Mouse (Mus musculus): ENCODE results near the gene Gm8298.
"Not testable (repeated sequence)": the region's sequence is repeated elsewhere in the genome, so short reads cannot be mapped to it uniquely, and the experiment has no call there.

Gm8298 gene

DNA sequence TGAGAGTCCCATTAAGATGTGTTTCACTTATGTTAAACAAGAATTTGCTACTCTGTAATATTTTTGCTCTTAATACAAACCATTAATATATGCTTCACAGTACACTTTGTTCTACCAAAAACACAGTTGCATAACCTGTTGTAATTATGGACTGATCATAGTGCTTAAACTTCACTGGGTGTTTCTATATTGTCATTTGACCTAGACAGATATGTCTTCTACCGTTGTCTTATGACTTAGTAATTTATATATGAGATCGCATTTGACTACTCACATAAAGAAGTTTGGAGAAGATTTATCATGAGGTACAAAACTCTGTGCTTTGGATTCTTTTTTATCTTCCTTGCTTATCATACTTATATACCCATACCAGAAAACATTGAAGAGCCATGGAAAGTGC lies at the start of gene Gm8298:
Gene Gm8298 (plus strand): TSS at position 301 of the 400 bp plus-strand sequence.
- no peak for DNase-seq (ENCODE audit: low read depth, low spot score)

DNA sequence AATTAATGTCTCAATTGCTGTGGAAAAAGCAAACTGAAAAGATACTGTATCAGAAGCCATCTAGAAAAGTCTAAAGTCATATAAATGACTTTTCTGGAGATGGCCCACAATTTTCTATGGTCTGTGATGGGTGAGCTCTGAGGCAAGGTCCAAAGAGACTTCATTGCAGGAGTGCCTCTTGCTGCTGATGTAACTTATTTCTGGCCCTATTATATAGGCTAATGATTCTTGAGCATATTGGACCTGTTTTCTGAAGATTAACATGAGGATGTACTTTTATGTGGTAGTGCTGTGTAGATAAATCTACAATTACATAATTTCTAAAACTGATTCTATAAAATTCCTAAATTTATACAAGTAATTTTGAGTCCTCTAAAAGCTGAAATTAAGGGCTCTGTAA lies 47.7 kb upstream of the Gm8298 start:
- DNase-seq (ENCODE audit: low read depth, low spot score) = no peak

DNA sequence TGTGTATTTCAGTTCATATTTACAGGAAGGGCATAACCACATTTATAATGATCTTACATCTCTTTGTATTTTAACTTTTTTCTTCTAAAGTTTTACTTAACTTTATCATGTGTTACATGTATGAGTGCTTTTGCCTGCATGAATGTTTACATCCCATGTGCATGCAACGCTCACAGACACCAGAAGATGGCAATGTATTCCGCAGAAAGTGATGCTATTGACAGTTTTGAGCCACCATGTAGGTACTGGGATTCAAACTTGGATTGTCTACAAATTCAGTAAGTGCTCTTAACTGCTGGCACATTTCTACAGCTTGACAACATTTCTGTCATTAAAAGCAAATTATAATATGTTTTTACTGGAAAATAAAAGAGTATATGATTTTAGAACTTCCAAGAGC lies 9.9 kb downstream of the Gm8298 start:
- peak; percentile 56 for DNase-seq (ENCODE audit: low read depth, low spot score)

DNA sequence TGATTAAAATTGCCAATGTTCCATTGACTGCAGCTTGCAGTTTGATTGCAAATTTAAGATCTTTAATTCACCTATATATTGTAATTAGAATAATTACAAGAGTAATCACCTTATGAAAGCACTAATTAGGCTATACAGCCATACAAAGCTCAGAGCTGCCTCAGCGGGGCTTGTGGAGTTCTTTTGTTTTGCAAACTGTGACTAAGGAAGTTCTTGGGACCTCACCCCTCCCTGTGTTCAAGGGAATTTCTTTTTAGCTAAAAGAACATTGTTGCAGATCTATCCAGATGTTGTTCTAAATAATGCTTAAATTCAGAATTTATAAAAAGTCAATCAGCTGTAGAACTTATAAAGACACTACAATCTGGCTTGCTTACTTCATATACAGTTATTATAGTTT lies 16.8 kb downstream of the Gm8298 start:
- DNase-seq (ENCODE audit: low read depth, low spot score) = not testable (repeated sequence)

DNA sequence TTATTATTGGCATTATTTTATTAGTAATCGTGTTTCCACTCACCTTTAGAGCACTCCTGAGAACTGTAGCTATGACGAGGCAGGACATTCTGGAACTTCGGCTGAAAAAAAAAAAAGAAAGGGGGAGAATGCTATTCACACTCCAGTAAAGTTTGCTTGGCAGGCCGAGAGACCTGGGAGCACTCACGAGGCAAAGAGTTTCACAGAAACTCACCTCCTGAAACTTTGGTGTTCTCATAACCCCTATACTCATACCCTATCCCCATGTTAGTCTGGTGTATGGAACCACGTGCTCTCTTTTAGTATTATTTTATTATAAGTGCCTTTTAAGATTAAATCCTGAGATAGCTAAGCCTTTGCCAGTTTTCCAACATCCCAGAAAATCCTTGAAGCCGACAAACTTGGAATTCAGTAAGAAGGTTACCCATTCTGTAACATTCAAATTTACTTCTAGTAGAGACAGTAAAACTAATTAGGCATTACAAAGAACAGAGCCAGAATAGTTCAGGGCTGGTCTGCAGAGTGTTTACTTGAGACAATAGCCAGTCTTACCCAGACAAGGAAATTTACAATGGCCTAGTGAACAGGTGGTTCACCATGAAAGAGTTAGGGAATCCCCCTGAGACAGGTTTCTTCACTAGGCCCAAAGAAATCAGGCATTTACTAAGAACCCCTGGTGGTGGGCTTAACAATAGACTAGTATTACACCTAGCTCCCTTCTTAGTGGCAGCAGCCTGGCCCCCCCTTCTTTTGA lies 19.1 kb downstream of the Gm8298 start:
- DNase-seq (ENCODE audit: low read depth, low spot score) = not testable (repeated sequence)

DNA sequence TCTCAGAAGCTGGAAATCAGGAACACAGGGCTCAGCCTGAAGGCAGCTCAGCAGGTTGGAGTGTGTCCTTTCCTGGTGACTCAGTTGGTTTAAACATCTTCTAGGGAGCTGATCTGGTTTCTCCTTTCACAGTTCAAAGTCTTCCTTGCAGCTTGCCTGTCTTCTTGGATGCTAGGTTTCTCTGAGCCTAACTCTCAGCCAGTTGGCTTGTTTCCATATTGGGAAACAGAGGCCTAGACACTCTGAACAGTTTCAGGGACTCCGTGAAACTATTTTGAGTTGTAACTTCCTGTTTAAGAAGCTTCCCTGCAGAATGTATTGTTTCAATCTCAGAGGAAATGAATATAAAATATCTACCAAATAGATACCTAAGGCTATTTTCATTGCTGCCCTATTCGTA lies 32.4 kb downstream of the Gm8298 start:
- no peak for DNase-seq (ENCODE audit: low read depth, low spot score)

DNA sequence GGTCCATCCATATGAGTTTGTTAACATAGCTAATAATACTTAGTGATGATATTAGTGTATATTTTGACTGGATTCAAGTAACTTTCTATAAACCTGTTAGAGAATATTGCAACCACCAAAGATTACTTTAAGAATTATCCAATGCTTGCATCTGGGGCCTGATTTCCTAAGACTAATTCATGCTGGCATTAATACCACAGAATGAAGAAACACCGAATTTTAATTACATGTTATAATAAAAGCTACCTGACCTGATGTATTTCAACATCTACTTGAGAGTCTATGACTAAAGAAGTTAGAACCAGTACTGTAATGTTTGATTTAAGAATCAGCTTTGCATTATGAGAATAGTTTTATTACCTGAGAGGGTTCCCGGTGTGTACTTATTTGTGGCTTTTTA lies 64.1 kb downstream of the Gm8298 start, which contains the start of gene C130079G13Rik:
Gene C130079G13Rik (plus strand): TSS at position 301 of the 400 bp plus-strand sequence.
- no peak for DNase-seq (ENCODE audit: low read depth, low spot score)

Measured in brain, adult 2 months (tissue).